Mouse (Mus musculus) layer of hippocampus, adult 9-11 months (tissue): ENCODE measurements around the gene Wipf2.
"Not testable (repeated sequence)": the region's sequence is repeated elsewhere in the genome, so short reads cannot be mapped to it uniquely, and the experiment has no call there.

ENCODE experiments used
- DNase-seq: peaks from one replicate; pipeline ENCODE4 v3.0.0; 2022

Wipf2 gene

DNA sequence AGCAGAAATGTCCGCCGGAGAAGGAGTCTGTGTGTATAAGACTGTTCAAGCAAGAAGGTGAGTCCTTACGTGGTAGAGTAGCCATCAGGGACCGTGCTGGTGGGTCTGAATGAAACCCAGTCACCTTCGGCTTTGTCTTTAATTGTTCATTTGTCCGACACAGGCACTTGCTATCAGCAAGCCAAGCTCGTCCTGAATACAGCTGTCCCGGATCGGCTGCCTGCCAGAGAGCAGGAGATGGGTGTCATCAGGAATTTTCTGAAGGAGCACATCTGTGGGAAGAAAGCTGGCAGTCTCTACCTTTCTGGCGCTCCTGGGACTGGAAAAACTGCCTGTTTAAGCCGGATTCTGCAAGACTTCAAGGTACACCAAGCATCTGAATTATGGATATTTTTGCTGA, 47.0 kb downstream of the Wipf2 start:
- DNase-seq = no peak

DNA sequence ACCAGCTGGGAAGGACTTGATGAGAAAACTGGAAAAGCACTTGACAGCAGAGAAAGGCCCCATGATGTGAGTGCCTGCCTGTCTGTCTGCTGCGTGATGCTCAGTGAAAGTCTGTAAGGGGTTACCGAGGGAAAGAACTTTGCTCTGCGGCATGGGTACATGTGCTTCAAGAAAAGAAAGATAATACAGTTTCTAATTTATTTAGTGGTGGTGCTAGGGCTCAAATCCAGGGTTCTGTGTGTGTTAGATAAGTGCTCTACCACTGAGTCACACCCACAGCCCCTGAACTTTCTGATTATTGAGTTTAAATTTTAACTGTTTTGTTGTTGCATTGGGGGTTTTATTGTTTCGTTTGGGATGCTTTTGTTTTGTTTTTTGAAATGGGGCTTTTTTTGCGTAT, 48.1 kb downstream of the Wipf2 start:
- no peak for DNase-seq

DNA sequence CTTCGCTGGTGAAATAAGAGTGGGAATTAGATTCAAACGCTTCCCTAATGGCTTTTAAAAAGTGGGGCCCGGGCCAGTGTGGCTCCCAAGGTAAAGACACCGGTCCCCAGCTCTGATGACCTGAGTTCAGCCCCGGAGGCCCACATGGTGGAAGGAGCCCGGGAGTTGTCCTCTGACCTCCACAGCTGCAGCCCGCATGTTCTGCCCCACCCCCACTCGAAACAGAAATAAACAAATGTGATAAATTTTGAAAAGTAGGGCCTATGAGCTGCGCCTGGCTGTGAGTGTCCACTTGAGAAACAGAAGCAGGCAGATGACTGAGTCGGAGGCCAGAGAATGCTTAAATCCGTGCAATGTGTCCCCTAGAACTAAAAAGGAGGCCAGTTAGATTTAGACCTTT, 50.8 kb downstream of the Wipf2 start:
- no peak for DNase-seq

DNA sequence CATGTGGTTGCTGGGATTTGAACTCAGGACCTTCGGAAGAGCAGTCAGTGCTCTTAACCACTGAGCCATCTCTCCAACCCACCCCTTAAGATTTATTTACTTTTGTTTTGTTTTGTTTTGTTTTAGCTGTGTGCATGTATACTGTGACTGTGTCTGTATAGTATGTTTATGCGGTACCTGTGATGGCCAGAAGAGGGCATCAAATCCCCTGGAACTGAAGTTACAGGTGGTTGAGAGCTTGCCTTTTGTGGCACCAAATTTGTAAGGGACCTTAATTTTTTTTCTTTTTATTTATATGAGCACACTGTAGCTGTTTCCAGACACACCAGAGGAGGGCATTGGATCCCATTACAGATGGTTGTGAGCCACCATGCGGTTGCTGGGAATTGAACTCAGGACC, 52.9 kb downstream of the Wipf2 start:
- not testable (repeated sequence) for DNase-seq

DNA sequence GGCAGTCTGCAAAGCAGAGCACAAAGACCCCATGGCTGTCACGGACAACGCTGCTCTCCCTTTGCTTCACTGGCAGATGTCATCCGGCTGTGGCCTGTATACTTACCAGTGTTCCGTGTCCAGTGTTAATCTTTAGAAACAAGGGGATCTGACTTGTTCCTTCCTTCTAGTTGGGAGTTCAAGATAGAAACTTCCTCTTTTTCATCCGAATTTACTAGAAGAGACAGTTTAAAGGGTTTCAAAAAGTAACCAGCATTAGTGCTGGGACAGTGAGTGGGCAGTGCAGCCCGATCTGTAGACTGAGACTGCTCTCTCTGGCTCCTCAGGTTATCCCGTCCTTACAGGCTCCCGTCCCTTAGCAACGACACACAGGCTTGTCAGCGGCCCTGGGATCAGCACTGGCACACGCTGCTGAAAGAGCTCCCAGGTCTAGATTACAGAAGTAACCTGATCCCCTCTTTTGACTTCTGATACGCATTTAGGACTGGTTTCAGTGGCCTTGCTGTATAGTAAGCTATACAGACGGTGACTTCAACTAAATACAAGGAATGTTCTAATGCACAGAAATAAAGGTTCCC, 54.1 kb downstream of the Wipf2 start:
- DNase-seq = no peak

DNA sequence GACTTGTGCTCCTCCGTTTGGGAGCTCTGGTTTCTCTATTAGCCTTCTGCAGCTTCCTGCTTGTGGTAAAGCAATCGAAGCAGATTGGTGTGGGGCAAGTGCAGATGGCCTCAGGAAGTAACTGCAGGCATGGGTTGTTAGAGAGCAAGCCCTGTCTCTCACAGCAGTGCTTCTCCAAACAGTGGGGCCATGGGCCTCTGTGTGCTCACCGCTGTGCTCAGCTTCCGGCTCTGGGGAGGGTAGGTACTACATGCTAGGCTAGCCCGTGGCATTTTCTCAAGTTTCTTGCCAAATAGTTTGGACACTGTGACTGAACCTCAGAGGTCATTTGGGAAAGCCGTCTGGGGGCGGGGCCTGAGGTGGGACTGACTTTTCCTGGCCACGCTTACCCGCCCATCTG, 54.8 kb downstream of the Wipf2 start:
- no peak for DNase-seq

DNA sequence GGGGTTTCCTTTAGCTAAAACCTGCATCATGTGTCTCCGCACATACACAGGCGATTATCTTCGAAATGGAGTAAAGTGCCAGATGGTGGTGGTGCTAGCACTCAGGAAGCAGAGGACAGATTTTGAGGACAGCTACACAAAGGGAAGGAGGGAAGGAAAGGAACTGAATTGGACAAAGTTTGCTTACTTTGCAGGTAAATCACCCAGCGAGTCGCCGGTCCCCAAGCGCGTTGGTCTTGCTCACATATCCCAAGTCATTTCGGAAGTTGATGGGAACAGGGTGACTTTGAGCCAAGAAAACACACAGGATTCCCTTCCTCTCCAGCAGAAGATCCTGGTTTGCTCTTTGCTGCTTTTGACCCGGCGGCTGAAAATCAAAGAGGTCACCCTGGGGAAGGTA, 55.6 kb downstream of the Wipf2 start:
- no peak for DNase-seq

DNA sequence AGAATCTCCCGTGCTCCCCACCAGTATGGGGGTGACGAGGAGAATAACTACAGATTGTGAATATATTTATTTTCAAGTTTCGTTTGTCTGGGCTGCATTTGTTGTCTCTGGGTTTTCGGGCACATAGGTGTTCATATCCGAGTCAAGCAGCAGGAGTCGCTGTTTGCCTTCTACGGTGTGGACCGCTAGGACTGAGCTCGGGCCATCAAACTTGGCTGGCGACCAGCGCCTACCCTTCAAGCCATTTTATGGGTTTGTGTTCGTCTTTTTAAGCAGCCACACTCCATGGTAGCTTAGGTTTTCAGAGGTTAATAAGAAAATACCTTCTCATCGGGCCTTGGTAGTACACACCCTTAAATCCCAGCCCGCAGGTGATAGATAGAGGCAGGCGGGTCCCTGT, 58.4 kb downstream of the Wipf2 start:
- DNase-seq = not testable (repeated sequence)

DNA sequence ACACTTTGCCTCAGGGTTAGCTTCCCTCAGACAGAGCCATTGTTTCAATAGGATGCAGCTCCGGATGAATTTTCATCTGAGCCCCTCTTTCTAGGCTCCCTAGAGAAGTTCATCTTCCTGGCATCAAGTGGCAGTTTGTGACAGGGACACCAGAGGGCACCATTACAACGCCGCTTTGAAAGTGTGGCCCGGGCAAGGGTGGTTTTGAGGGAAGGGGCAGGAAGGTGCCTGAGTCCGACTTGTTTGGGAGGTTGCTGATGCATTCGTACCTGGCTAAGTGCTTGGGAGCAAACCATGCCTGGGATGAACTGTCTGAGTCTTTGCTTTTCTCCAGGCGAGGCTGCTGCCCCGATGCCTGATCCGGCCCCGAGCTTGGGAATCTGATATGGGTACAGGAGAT, 58.9 kb downstream of the Wipf2 start:
- not testable (repeated sequence) for DNase-seq

DNA sequence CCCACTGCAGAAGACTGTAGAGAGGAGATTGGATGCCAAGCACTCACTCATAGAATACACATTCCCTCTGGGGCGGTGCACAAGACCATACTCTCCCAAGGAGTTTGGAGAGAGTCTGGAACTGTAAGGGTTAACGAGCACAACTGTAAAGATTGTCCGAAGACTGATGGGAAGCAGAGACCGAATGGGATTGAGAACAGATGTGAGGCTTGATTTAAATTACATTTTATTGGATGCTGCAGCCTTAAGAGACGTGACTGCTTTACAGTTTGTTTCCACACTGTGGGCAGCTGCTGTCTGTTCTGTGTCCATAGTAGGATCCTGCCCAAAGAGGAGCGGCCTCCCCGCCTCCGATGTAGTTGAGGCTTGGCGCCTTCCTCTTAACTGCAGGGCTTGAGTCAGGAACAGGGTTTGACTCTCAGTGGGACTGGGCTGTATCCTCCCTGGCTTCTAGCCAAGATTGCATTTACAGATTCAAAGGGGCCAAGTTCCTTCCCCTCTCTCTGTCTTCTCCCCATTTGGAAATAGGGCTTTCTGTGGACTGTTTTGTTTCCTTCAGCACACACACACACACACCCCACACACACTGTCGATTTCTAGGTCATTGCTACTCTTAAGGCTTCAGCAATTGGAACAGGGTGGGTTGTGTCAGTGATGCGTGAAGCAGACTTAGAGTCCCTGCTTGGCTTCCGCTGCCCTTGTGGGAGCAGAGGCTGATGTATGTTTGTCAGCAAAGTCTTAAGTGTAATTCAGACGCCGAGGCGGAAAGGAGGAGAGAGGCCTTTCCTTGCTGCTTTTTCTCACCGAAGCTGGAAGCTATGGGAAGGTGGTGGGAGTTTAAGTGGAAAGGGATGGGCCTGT, 59.6 kb downstream of the Wipf2 start:
- not testable (repeated sequence) for DNase-seq

DNA sequence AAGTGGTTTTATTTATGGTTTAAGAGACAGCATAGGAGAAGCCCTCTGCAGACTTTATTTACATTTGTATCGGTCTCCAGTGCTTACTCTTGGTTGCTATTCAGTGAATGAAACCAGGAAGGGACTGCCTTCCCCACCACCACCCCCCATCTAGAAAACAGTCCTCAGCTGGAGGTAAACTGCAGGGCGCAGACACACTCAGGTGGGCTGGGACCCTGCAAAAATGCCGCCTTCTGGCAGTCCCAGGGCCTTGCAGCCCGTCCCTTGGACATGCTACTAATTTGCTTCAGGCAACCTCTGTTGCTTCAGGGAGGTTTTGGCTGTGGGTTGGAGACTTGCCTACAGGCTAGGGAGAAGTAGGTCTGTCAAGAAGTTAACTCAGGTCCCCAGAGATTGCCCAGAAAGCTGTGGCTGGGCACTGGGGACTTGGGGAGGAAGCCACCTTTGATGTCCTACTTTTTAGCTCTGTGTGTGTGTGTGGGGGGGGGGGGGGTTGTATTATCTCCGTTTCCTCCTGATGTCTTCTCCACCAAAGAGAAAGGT, 61.3 kb downstream of the Wipf2 start:
- DNase-seq = no peak

DNA sequence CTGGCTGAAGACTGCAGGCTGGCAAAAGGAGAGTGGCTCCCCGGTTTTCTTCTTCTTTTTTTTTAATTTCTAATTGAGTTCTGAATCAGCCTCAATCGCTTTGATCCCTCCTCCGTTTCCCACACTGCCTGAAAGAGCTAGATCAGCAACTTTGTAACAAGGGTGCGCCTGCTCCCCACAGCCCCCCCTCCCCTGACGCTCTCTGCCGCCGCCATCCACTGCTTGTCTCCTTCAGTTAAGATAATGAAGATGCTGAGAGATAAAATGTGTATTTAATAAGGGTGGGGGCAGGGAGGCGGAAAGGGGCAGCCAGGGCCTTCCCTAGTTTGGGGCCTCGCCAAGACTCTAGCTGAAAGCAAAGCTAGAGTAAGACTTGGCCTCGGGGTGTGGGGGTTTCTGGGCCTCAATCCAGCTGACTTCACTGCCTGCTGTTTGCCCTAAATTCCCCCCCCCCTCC, 61.9 kb downstream of the Wipf2 start:
- DNase-seq = no peak

DNA sequence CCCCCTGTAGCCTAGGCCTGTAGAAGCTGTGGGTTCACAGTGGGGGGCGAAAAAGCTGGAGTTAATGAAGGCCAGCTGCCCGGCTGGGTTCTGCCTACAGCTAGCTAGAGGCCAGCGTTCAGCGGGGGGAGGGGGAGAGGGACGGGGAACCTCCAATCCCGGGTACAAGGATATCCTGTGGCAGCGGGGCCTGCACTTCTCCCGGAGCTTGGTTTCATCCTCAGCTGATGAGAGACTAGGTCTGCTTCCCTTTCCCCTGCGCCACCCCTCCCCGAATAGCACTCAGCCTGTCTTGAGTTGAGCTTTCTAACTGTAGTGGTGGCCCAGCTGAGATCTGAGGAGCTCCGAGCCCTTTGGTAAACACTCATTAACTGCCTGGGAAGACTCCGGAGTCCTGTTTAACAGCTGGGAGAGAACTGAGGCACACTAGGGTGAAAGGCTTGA, 62.5 kb downstream of the Wipf2 start:
- DNase-seq = no peak

DNA sequence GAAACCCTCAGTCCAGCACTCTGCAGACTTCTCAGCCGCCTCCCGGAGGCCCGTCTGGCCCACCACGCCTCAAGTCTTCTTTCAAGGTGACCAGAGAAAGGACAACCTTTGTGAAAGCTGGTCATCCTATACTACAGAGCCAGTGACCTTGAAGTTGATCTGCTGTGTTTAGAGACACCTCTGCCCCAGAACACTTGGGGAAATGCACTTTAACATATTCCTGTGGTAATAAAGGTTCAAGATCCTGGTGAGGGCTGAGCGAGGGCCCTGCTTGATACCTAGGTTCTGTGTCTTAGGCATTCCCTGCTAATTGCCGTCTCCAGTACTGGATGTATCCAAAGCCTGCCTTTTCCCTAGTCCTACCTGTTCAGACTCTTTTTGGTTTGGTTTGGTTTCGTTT, 63.1 kb downstream of the Wipf2 start:
- no peak for DNase-seq

DNA sequence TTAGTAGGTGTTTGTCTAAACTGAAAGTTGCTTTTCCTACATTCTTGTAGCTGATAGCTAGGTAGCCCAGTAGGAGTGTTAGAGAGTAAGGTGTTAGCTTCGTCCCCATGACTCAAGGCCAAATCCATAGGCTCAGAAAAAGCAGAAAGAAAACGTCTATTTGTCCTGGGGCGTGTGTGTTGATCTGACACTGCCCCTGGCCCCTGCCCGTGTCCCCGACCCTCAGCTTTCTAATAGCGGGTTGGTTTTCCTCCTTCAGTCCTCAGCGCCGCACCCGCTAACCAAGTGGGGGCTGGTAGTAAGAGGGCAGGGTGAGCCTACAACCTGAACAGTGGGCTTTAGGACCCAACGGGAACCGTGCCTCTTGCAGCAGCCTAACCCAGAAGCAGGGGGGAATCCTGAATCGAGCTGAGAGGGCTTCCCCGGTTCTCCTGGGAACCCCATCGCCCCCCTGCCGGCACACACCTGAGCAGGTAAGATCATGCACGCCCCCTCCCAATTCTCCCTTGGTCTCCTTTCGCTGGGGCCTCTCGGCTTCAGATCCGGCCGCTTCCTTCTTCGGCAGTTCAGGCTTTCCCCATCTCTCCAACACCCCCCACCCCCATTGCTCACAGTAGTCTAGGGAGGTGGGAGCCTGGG, 64.1 kb downstream of the Wipf2 start, which contains the start of gene Rara:
TSS of gene Rara (plus strand) at position 381 of the 639 bp plus-strand sequence.
- no peak for DNase-seq

DNA sequence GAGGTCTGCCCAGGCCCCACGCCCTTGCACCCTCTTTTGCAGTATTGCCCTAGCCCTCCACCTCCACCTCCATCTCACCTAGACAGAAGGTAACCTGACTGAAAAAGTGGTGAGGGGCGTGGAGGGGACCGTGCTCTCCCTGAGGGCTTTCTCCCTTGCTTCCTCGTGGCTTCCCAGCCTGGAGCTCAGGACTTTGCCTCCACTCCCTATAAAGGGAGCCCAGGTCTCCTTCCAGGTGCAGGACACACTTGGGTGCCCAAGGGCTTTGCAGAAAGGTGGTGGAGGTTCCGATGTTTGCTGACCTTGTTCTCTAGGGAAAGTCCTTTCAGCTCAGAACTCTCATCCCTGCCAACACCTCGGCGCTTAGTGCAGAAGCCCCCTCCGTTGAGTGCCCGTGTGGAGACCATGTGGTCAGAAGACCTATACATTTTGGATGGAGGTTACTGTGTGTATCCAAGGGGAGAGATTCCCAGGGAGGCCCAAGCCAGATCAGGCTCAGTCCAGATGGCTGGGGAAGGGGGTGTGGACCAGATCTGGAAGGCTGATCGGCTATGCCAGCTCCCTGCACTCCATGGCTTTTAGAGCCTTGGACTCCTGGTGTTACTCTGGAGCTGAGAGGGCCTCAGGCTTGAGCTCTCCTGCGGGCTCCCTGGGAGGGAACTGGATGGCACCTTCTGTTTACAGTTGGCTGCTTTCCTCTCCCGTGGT, 64.9 kb downstream of the Wipf2 start:
- no peak for DNase-seq

DNA sequence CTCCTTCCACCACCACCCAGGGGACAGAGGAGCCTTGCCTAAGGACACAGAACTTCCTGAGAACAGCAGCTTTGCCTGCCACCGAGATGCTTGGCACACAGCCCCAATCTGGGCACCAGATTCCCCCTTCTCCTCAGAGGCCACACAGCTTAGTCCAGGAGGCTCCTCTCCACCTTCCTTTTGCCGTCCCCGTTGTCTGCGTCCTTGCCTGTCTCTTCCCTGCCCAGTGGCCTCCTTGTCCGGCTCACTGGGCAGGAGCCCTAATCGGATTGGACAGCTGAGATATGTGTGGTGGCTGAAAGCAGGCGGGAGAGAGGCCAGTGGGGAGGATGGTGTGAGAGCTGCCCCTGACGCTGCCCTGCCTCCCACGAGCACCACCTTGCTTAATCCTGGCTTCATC, 66.1 kb downstream of the Wipf2 start:
- no peak for DNase-seq

DNA sequence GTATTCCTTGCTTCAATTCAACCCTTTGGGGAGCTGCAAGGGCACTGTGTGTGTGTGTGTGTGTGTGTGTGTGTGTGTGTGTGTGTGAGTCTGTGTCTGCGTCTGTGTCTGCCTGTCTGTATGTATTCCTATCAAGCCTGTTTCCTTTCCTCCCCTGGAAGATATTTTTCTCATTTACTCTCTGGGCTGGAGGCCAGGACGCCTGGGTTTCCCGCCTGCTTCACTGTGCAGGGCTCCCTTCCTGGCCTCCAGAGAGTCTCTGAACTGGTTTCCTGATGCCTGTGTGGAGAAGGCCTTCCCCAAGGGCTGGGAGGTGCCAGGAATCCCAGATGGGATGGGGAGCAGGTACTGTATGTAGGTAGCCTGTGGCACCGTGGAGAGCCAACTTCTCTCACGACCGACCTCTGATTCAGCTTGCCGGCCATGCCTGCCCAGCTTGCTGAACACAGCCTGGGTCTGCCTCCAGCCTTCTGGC, 66.7 kb downstream of the Wipf2 start:
- DNase-seq = no peak

DNA sequence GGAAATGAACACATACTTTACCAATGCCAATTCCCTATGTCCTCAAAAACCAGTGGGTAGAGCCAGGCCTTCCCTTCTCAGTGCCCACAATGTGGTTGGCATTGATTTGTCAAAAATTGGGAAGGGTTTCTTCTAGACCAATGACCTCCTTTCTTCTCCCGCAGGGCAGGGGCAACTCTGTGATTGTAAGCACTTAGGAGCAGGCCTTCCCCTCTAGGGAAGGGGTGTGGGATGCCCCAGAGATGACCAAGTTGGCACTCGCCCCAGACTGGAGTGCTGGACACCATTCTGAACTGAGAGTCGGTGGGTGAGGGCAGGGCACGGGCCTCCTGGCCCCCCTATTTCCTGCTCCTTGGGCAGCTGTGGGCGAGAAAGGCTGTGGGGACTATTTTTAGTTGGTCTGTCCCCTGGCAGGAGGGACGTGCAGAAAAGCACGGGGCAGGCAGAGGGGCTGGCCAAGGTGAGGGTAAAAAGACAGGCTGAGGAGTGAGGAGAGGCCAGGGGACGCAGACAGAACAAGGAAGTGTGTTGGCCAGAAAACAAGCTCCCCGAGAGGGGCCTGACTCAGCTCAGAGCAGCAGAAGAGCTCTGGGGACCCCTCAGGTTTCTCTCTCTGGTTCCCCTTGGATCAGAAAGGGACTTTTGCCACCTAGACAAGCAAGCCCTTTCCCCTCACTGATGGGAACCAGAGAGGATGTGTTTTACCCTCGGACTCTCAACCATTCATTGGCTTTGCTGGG, 67.5 kb downstream of the Wipf2 start:
- DNase-seq = no peak

DNA sequence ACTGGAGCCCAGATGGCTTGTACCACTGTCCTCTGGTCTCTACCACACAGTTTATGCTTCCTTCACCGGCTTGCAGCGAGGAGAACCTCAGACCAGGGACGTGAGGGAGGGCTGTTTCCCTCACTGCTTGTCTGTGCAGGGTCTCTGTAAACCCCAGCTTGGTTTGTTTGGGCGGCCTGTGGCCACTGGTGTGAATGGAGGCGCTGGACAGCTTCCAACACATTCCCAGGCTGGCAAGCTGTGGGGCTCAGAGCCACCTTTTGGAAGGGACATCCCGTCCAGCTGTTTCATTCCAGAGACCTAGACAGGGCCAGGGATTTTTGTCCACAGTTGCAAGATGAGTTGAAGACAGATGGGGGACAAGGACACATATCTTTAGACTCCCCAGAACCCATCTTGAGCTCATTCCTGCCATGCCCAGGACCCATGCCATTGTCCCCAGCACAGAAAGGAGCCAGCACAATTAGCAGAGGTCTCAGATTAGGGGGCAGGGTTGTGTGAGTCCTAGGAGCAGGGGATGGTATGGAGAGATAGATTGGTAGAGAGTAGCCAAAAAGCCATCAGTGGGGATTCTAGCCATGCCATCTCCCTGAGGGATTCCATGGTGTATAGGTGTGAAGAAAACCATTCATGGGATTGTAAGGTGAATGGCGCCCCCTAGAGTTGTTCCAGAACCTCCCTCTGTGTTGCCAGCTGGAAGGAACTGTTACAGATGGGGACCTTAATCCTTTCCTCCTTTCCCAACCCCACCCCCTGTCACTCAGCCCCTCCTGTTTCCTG, 68.3 kb downstream of the Wipf2 start:
- DNase-seq = no peak
